Mouse (Mus musculus) thymus, postnatal 36 days (tissue): Measurements from ENCODE around the gene Rarres1.

ENCODE experiments used
- DNase-seq, 2 experiments: peaks; one replicate each; pipeline ENCODE4 v3.0.0; 2022; ENCODE audit warnings: mixed read lengths in 2 of 2

Gene Rarres1

GRCm38 (mm10) chr3:67515274-67515801 is at the start of gene Rarres1:
TSS of gene Rarres1 (minus strand) at chr3:67515523.
- peak in 1 of 2 experiments; percentile 4 for DNase-seq

- DNase-seq, result no peak
Observed at GRCm38 (mm10) chr3:67564731-67565357, 49.5 kb upstream of the Rarres1 start.

GRCm38 (mm10) chr3:67557718-67558354 is 42.5 kb upstream of the Rarres1 start:
- DNase-seq, result no peak

GRCm38 (mm10) chr3:67557200-67557651 is 41.9 kb upstream of the Rarres1 start:
- no peak for DNase-seq

GRCm38 (mm10) chr3:67555211-67555610 is 39.9 kb upstream of the Rarres1 start:
- DNase-seq, result no peak

- no peak for DNase-seq
Observed at GRCm38 (mm10) chr3:67553927-67554448, 38.7 kb upstream of the Rarres1 start.

- no peak for DNase-seq
Observed at GRCm38 (mm10) chr3:67553281-67553680, 38.0 kb upstream of the Rarres1 start.

- DNase-seq, result no peak
Observed at GRCm38 (mm10) chr3:67551193-67551592, 35.9 kb upstream of the Rarres1 start.

- no peak for DNase-seq
Observed at GRCm38 (mm10) chr3:67543630-67544029, 28.3 kb upstream of the Rarres1 start.

- no peak for DNase-seq
Observed at GRCm38 (mm10) chr3:67524768-67525167, 9.4 kb upstream of the Rarres1 start.

- DNase-seq, result no peak
Observed at GRCm38 (mm10) chr3:67522709-67523108, 7.4 kb upstream of the Rarres1 start.

- DNase-seq, result no peak
Observed at GRCm38 (mm10) chr3:67520568-67521143, 5.3 kb upstream of the Rarres1 start.

- peak in 1 of 2 experiments; percentile 4 for DNase-seq
Observed at GRCm38 (mm10) chr3:67514801-67515273, 486 bp downstream of the Rarres1 start.

- peak; percentile 17 to 50 for DNase-seq
Observed at GRCm38 (mm10) chr3:67512807-67513206, 2.5 kb downstream of the Rarres1 start.

GRCm38 (mm10) chr3:67508216-67508892 is 7.0 kb downstream of the Rarres1 start:
- no peak for DNase-seq

GRCm38 (mm10) chr3:67505286-67505685 is 10.0 kb downstream of the Rarres1 start:
- DNase-seq, result no peak

- DNase-seq, result no peak
Observed at GRCm38 (mm10) chr3:67503878-67504277, 11.4 kb downstream of the Rarres1 start.

GRCm38 (mm10) chr3:67499406-67499791 is 15.9 kb downstream of the Rarres1 start:
- no peak for DNase-seq

GRCm38 (mm10) chr3:67498773-67499405 is 16.4 kb downstream of the Rarres1 start:
- no peak for DNase-seq

- no peak for DNase-seq
Observed at GRCm38 (mm10) chr3:67497998-67498397, 17.3 kb downstream of the Rarres1 start.

- DNase-seq, result no peak
Observed at GRCm38 (mm10) chr3:67496310-67496709, 19.0 kb downstream of the Rarres1 start.

GRCm38 (mm10) chr3:67493132-67493531 is 22.2 kb downstream of the Rarres1 start:
- DNase-seq, result no peak
